Mouse (Mus musculus) c-Kit-positive CD71-positive TER-119-positive erythroid progenitor cells, embryonic 14.5 days (primary cell): ENCODE data around the gene Hist1h3e.
"Not testable (repeated sequence)": the region's sequence is repeated elsewhere in the genome, so short reads cannot be mapped to it uniquely, and the experiment has no call there.

Source experiments
- DNase-seq: peaks from one replicate; pipeline ENCODE4 v3.0.0-alpha.2; 2013; ENCODE audit warnings: low spot score

Gene Hist1h3e

GRCm38 (mm10) chr13:23561531-23561882, 662 bp downstream of the Hist1h3e start:
- not testable (repeated sequence) for DNase-seq

- DNase-seq = not testable (repeated sequence)
These were observed 1.5 kb downstream of the Hist1h3e start for GRCm38 (mm10) chr13:23560699-23561098.

GRCm38 (mm10) chr13:23556906-23557305, 5.3 kb downstream of the Hist1h3e start:
- DNase-seq = no peak

- DNase-seq = peak; percentile 92
These were observed 6.2 kb downstream of the Hist1h3e start for GRCm38 (mm10) chr13:23555839-23556416.

- peak; percentile 96 for DNase-seq
These were observed 7.0 kb downstream of the Hist1h3e start for GRCm38 (mm10) chr13:23554925-23555838.

GRCm38 (mm10) chr13:23554393-23554792, 7.8 kb downstream of the Hist1h3e start:
- no peak for DNase-seq

- DNase-seq = no peak
These were observed 9.2 kb downstream of the Hist1h3e start, which contains the start of gene Hist1h1d for GRCm38 (mm10) chr13:23552962-23553361. TSS of gene Hist1h1d (plus strand) at chr13:23553262.

GRCm38 (mm10) chr13:23551931-23552914, 9.9 kb downstream of the Hist1h3e start:
- DNase-seq = no peak

- peak; percentile 98 for DNase-seq
These were observed 10.9 kb downstream of the Hist1h3e start, which contains the start of gene Hist1h4f for GRCm38 (mm10) chr13:23551146-23551834. TSS of gene Hist1h4f (minus strand) at chr13:23551648.

- peak; percentile 77 for DNase-seq
These were observed 11.4 kb downstream of the Hist1h3e start for GRCm38 (mm10) chr13:23550761-23551145.

GRCm38 (mm10) chr13:23546694-23547093, 15.5 kb downstream of the Hist1h3e start:
- no peak for DNase-seq

- DNase-seq = not testable (repeated sequence)
These were observed 17.4 kb downstream of the Hist1h3e start for GRCm38 (mm10) chr13:23544787-23545120.

- peak; percentile 98 for DNase-seq
These were observed 18.0 kb downstream of the Hist1h3e start, which contains the start of gene Hist1h3f for GRCm38 (mm10) chr13:23543965-23544786. TSS of gene Hist1h3f (plus strand) at chr13:23544052.

GRCm38 (mm10) chr13:23542999-23543607, 19.1 kb downstream of the Hist1h3e start, which contains the start of gene Hist1h2bh:
TSS of gene Hist1h2bh (minus strand) at chr13:23543392.
- DNase-seq = peak; percentile 97

GRCm38 (mm10) chr13:23542225-23542980, 19.8 kb downstream of the Hist1h3e start:
- peak; percentile 76 for DNase-seq

GRCm38 (mm10) chr13:23541497-23541896, 20.7 kb downstream of the Hist1h3e start:
- no peak for DNase-seq

GRCm38 (mm10) chr13:23539821-23540220, 22.3 kb downstream of the Hist1h3e start:
- DNase-seq = not testable (repeated sequence)

GRCm38 (mm10) chr13:23538249-23538648, 23.9 kb downstream of the Hist1h3e start:
- no peak for DNase-seq
